Mouse (Mus musculus) left cerebral cortex, adult 8-10 months (tissue): ENCODE results near the gene Snrk. TPM values are rescaled to one million over a fixed set of nuclear protein-coding genes. Genes with fewer than 3 reads are reported as not detected.

ENCODE experiments used
- total RNA-seq, 4 experiments: library from RNA; stranded (reverse); gene quantifications; 2 replicates each; pipeline ENCODE4 v1.2.4; 2022

The Snrk gene
- total RNA-seq, 4 experiments from 2014 or later = 105 to 111 (median 109) TPM

Other genes starting within 250 kb of the Snrk start
- gene Ackr2, start 218.9 kb upstream of the Snrk start, total RNA-seq = 10 to 100 TPM in 1 of 4 experiments, 1 to 10 TPM in 3; 4.5 to 11.2 (median 5.5) TPM
- not detected for gene Cyp8b1, start 201.0 kb upstream of the Snrk start, total RNA-seq
- gene Fam198a, start 166.3 kb upstream of the Snrk start, total RNA-seq = 1 to 10 TPM; 5.1 to 6.9 (median 6.5) TPM
- 10 to 100 TPM; 40.1 to 46.1 (median 41.8) TPM for gene Pomgnt2, start 120.2 kb upstream of the Snrk start, total RNA-seq
- 10 to 100 TPM; 28.5 to 29.8 (median 29.6) TPM for gene Ano10, start 177.2 kb downstream of the Snrk start, total RNA-seq
- gene Abhd5, start 234.3 kb downstream of the Snrk start, total RNA-seq = 10 to 100 TPM; 19.4 to 20.9 (median 20.0) TPM